Mouse (Mus musculus): Measurements from ENCODE around the gene Ctdspl. TPM values are rescaled to one million over a fixed set of nuclear protein-coding genes. Genes with fewer than 3 reads are reported as not detected.

Gene Ctdspl
- polyA plus RNA-seq, 1 experiment from 2014 or later = 7.3 TPM

- peaks cover 11% of the 10 kb centered on the region for H3K4me1 ChIP-seq
- no peaks in the 10 kb centered on the region for H3K36me3 ChIP-seq
- no peak overlapping the region for H3K4me3 ChIP-seq
- H3K27ac ChIP-seq = no peak overlapping the region
- peaks cover 2% of the 10 kb centered on the region; the same call in 1 of the 2 replicates for H3K27me3 ChIP-seq (replicated peaks)
- H3K9ac ChIP-seq = no peak overlapping the region
- WGBS = 80% methylated on average over 3 of the region's 3 CpGs
- no peak overlapping the region for H3K4me2 ChIP-seq (replicated peaks)
- H3K9me3 ChIP-seq = no peaks in the 10 kb centered on the region
- ATAC-seq (ENCODE audit: low FRiP score, low read depth) = no peak
Observed at GRCm38 (mm10) chr9:118921926-118922325, 4.3 kb upstream of the Ctdspl start.

GRCm38 (mm10) chr9:118924554-118925085 lies 1.6 kb upstream of the Ctdspl start:
- no peaks in the 10 kb centered on the region for H3K36me3 ChIP-seq
- peak overlapping the region; percentile 84; the same call in 1 of the 2 replicates for H3K9ac ChIP-seq
- 14% methylated on average over 16 of the region's 16 CpGs for WGBS
- peak overlapping the region; percentile 96 for H3K4me2 ChIP-seq (replicated peaks)
- H3K9me3 ChIP-seq = no peaks in the 10 kb centered on the region
- no peak; the same call in 1 of the 2 replicates for ATAC-seq (ENCODE audit: low FRiP score, low read depth)
- H3K4me3 ChIP-seq = peak overlapping the region; percentile 75
- peaks cover 27% of the 10 kb centered on the region for H3K4me1 ChIP-seq
- no peak overlapping the region for H3K27ac ChIP-seq
- no peaks in the 10 kb centered on the region; the same call in 1 of the 2 replicates for H3K27me3 ChIP-seq (replicated peaks)

- Histone ChIP-seq H3K4me2 (replicated peaks) (peak overlapping the region; percentile 96), H3K27ac (peak overlapping the region; percentile 79; the same call in 1 of the 2 replicates)
- under 1% methylated on average over 53 of the region's 53 CpGs for WGBS
Observed at GRCm38 (mm10) chr9:118925286-118926110, 755 bp upstream of the Ctdspl start.

GRCm38 (mm10) chr9:118926688-118927321 lies 552 bp downstream of the Ctdspl start:
- Histone ChIP-seq H3K4me3 (peak overlapping the region; percentile 75), H3K4me2 (replicated peaks) (peak overlapping the region; percentile 96), H3K27me3 (replicated peaks) (no peaks in the 10 kb centered on the region; the same call in 1 of the 2 replicates), H3K4me1 (peaks cover 27% of the 10 kb centered on the region), H3K9me3 (no peaks in the 10 kb centered on the region), H3K27ac (peak overlapping the region; percentile 79; the same call in 1 of the 2 replicates), H3K9ac (peak overlapping the region; percentile 84), H3K36me3 (no peaks in the 10 kb centered on the region)
- 3% methylated on average over 67 of the region's 68 CpGs for WGBS
- ATAC-seq (ENCODE audit: low FRiP score, low read depth) = peak; percentile 19

More at GRCm38 (mm10) chr9:118925286-118926110, 755 bp upstream of the Ctdspl start:
- peak; percentile 84 for ATAC-seq (ENCODE audit: low FRiP score, low read depth)
- no peaks in the 10 kb centered on the region; the same call in 1 of the 2 replicates for H3K27me3 ChIP-seq (replicated peaks)
- no peaks in the 10 kb centered on the region for H3K36me3 ChIP-seq
- peak overlapping the region; percentile 84 for H3K9ac ChIP-seq
- no peaks in the 10 kb centered on the region for H3K9me3 ChIP-seq
- H3K4me1 ChIP-seq = peaks cover 27% of the 10 kb centered on the region
- peak overlapping the region; percentile 75 for H3K4me3 ChIP-seq

- no peaks in the 10 kb centered on the region for H3K36me3 ChIP-seq
- no peaks in the 10 kb centered on the region; the same call in 1 of the 2 replicates for H3K27me3 ChIP-seq (replicated peaks)
- peak overlapping the region; percentile 75 for H3K4me3 ChIP-seq
- WGBS = 53% methylated on average over 8 of the region's 8 CpGs
- no peak for ATAC-seq (ENCODE audit: low FRiP score, low read depth)
- peaks cover 27% of the 10 kb centered on the region for H3K4me1 ChIP-seq
- peak overlapping the region; percentile 96 for H3K4me2 ChIP-seq (replicated peaks)
- no peak overlapping the region for H3K27ac ChIP-seq
- no peaks in the 10 kb centered on the region for H3K9me3 ChIP-seq
- H3K9ac ChIP-seq = peak overlapping the region; percentile 84; the same call in 1 of the 2 replicates
Observed at GRCm38 (mm10) chr9:118927501-118927900, 1.2 kb downstream of the Ctdspl start.

- Histone ChIP-seq H3K9me3 (no peaks in the 10 kb centered on the region), H3K9ac (peak overlapping the region; percentile 40; the same call in 1 of the 2 replicates), H3K4me3 (no peak overlapping the region), H3K4me1 (peaks cover 27% of the 10 kb centered on the region), H3K27me3 (replicated peaks) (no peaks in the 10 kb centered on the region; the same call in 1 of the 2 replicates), H3K4me2 (replicated peaks) (peak overlapping the region; percentile 96), H3K36me3 (no peaks in the 10 kb centered on the region), H3K27ac (no peak overlapping the region)
- no peak for ATAC-seq (ENCODE audit: low FRiP score, low read depth)
- WGBS = 51% methylated on average over 2 of the region's 2 CpGs
Observed at GRCm38 (mm10) chr9:118928007-118928406, 1.8 kb downstream of the Ctdspl start.

- Histone ChIP-seq H3K27ac (no peak overlapping the region), H3K9ac (no peak overlapping the region), H3K9me3 (no peaks in the 10 kb centered on the region), H3K36me3 (no peaks in the 10 kb centered on the region), H3K4me1 (peaks cover 27% of the 10 kb centered on the region), H3K4me3 (no peak overlapping the region), H3K4me2 (replicated peaks) (0 out of 2 replicates have a peak overlapping the region, but pooled peaks have one; percentile 96), H3K27me3 (replicated peaks) (no peaks in the 10 kb centered on the region; the same call in 1 of the 2 replicates)
- ATAC-seq (ENCODE audit: low FRiP score, low read depth) = no peak
- 29% methylated on average over 7 of the region's 7 CpGs for WGBS
Observed at GRCm38 (mm10) chr9:118928656-118929055, 2.4 kb downstream of the Ctdspl start.

GRCm38 (mm10) chr9:118930611-118931010 lies 4.4 kb downstream of the Ctdspl start:
- Histone ChIP-seq H3K36me3 (no peaks in the 10 kb centered on the region), H3K9ac (no peak overlapping the region), H3K27ac (no peak overlapping the region), H3K4me1 (peaks cover 17% of the 10 kb centered on the region), H3K4me3 (no peak overlapping the region), H3K9me3 (no peaks in the 10 kb centered on the region), H3K4me2 (replicated peaks) (no peak overlapping the region), H3K27me3 (replicated peaks) (no peaks in the 10 kb centered on the region)
- 84% methylated on average over 9 of the region's 9 CpGs for WGBS
- no peak for ATAC-seq (ENCODE audit: low FRiP score, low read depth)

GRCm38 (mm10) chr9:118933800-118934199 lies 7.5 kb downstream of the Ctdspl start:
- Histone ChIP-seq H3K4me2 (replicated peaks) (no peak overlapping the region), H3K27ac (no peak overlapping the region), H3K27me3 (replicated peaks) (no peaks in the 10 kb centered on the region), H3K4me3 (no peak overlapping the region), H3K4me1 (no peaks in the 10 kb centered on the region; the same call in none of the 2 replicates), H3K36me3 (no peaks in the 10 kb centered on the region), H3K9ac (no peak overlapping the region), H3K9me3 (no peaks in the 10 kb centered on the region)
- ATAC-seq (ENCODE audit: low FRiP score, low read depth) = no peak
- 92% methylated on average over 9 of the region's 9 CpGs for WGBS

GRCm38 (mm10) chr9:118934319-118934718 lies 8.1 kb downstream of the Ctdspl start:
- Histone ChIP-seq H3K9me3 (no peaks in the 10 kb centered on the region), H3K4me2 (replicated peaks) (no peak overlapping the region), H3K4me1 (peaks cover 2% of the 10 kb centered on the region), H3K36me3 (no peaks in the 10 kb centered on the region), H3K4me3 (no peak overlapping the region), H3K9ac (no peak overlapping the region), H3K27me3 (replicated peaks) (no peaks in the 10 kb centered on the region), H3K27ac (no peak overlapping the region)
- WGBS = 89% methylated on average over 12 of the region's 12 CpGs
- ATAC-seq (ENCODE audit: low FRiP score, low read depth) = no peak

- Histone ChIP-seq H3K36me3 (no peaks in the 10 kb centered on the region), H3K4me1 (peaks cover 4% of the 10 kb centered on the region), H3K9me3 (no peaks in the 10 kb centered on the region), H3K27ac (no peak overlapping the region), H3K9ac (no peak overlapping the region), H3K4me2 (replicated peaks) (no peak overlapping the region), H3K27me3 (replicated peaks) (no peaks in the 10 kb centered on the region), H3K4me3 (no peak overlapping the region)
- WGBS = 81% methylated on average over 13 of the region's 13 CpGs
- no peak for ATAC-seq (ENCODE audit: low FRiP score, low read depth)
Observed at GRCm38 (mm10) chr9:118935098-118935497, 8.8 kb downstream of the Ctdspl start.

GRCm38 (mm10) chr9:118936071-118936470 lies 9.8 kb downstream of the Ctdspl start:
- no peak for ATAC-seq (ENCODE audit: low FRiP score, low read depth)
- WGBS = 54% methylated on average over 12 of the region's 12 CpGs
- Histone ChIP-seq H3K36me3 (no peaks in the 10 kb centered on the region), H3K4me2 (replicated peaks) (no peak overlapping the region), H3K4me1 (peaks cover 4% of the 10 kb centered on the region), H3K9ac (no peak overlapping the region), H3K27me3 (replicated peaks) (no peaks in the 10 kb centered on the region), H3K4me3 (no peak overlapping the region), H3K9me3 (no peaks in the 10 kb centered on the region), H3K27ac (no peak overlapping the region)
